Mouse (Mus musculus): ENCODE measurements around the gene Zfp12. TPM values are rescaled to one million over a fixed set of nuclear protein-coding genes. Genes with fewer than 3 reads are reported as not detected.
A peak's percentile ranks its signal among the peaks of the same experiment; 100 is the strongest.

The Zfp12 gene
- polyA plus RNA-seq, 1 experiment from 2014 or later = 5.5 TPM

DNA sequence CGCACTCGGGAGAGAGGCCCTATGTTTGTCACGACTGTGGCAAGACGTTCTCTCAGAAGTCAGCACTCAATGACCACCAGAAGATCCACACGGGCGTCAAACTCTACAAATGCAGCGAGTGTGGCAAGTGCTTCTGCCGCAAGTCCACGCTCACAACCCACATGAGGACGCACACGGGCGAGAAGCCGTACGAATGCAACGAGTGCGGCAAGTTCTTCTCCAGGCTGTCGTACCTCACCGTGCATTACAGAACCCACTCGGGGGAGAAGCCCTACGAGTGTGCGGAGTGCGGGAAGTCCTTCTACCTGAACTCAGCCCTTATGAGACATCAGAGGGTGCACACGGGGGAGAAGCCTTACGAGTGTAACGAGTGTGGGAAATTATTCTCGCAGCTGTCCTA is 10.0 kb downstream of the Zfp12 start:
- H3K27ac ChIP-seq = no peak overlapping the region
- H3K4me1 ChIP-seq = no peaks in the 10 kb centered on the region
- ATAC-seq = no peak
- H3K27me3 ChIP-seq (replicated peaks) = peaks cover 2% of the 10 kb centered on the region; the same call in 1 of the 2 replicates
- no peak overlapping the region for H3K4me2 ChIP-seq
- WGBS (ENCODE audit: insufficient replicate concordance) = 89% methylated on average over 26 of the region's 26 CpGs
- no peak overlapping the region for H3K9ac ChIP-seq
- peaks cover 88% of the 10 kb centered on the region for H3K36me3 ChIP-seq
- H3K9me3 ChIP-seq (replicated peaks) = 0 out of 2 replicates have a peak, but pooled peaks cover 6% of the 10 kb centered on the region
- no peak overlapping the region for H3K4me3 ChIP-seq

DNA sequence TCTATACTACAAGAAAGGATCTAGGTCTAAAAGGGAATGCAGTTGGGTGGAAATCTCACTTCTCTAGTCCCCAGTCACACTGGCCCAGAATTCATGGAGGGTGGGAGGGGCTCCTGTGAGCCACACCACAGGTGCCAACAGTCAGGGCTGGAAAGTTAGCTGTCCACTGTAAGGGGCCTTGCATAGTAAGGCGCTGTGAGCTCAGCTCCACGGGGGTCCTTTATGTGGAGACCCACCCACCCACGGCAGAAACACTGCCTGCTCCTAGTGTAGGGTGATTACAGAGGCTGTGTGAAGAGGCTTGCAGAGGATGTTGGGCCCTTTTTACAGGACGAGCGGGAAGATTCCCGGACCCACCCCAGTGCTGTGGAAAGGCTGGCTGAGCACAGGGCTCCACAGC is 17.1 kb downstream of the Zfp12 start:
- Histone ChIP-seq H3K4me3 (no peak overlapping the region), H3K4me1 (peaks cover 19% of the 10 kb centered on the region), H3K36me3 (peaks cover 17% of the 10 kb centered on the region), H3K27ac (no peak overlapping the region), H3K27me3 (replicated peaks) (peaks cover 70% of the 10 kb centered on the region), H3K9me3 (replicated peaks) (no peaks in the 10 kb centered on the region), H3K4me2 (no peak overlapping the region), H3K9ac (no peak overlapping the region)
- ATAC-seq = no peak
- 34% methylated on average over 6 of the region's 6 CpGs for WGBS (ENCODE audit: insufficient replicate concordance)

DNA sequence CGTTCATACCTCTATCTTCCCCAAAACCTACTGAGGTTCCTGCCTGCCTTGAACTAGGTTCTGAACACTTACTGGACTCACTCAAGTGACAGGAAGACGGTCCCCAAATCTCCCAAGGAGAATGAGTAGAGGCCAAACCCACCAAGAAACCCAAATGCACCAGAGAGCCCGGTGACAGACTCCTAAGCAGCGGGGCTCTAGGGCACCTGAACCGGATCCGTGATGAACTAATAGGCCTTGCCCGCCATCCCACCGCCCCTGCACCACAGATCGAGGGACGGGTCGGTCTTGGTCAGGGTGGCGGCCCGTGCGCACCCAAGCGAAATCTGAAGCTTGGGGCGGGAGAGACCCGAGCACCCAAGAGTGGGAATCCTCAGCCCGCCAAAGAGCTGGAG is 17.8 kb downstream of the Zfp12 start:
- no peak overlapping the region for H3K4me3 ChIP-seq
- no peak for ATAC-seq
- H3K36me3 ChIP-seq = peaks cover 9% of the 10 kb centered on the region
- no peak overlapping the region for H3K9ac ChIP-seq
- WGBS (ENCODE audit: insufficient replicate concordance) = 11% methylated on average over 18 of the region's 18 CpGs
- no peak overlapping the region for H3K4me2 ChIP-seq
- H3K9me3 ChIP-seq (replicated peaks) = no peaks in the 10 kb centered on the region
- peaks cover 19% of the 10 kb centered on the region for H3K4me1 ChIP-seq
- H3K27me3 ChIP-seq (replicated peaks) = peaks cover 78% of the 10 kb centered on the region
- H3K27ac ChIP-seq = no peak overlapping the region

DNA sequence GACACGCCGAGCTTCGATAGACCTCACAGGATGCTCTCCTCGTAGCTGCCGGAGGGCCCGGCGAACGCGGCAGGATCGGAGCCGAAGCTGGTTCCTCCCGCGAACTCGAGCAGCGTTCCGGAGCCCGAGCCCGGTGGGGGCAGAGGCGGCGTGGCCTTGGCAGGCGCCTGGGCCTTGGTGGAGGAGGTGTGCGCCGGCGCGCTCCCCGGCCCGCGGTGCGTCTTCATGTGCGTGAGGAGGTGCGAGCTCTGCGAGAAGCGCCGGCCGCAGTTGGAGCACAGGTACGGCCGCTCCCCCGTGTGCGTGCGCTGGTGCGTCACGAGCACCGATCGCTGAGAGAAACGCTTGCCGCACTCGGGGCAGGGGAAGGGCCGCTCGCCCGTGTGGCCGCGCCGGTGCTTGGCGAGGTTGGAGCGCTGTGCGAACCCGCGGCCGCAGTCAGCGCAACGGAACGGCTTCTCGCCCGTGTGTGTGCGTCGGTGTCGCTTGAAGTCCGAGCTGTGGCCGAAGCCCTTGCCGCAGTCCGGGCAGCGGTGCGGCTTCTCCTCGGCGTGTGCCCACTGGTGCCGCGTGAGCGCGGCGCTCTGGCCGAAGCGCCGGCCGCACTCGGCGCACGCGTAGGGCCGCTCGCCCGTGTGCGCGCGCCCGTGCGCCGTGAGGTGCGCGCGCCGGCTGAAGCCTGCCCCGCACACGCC is 18.4 kb downstream of the Zfp12 start:
- WGBS (ENCODE audit: insufficient replicate concordance) = 3% methylated on average over 103 of the region's 103 CpGs
- Histone ChIP-seq H3K4me3 (peak overlapping the region; percentile 41), H3K9me3 (replicated peaks) (no peaks in the 10 kb centered on the region), H3K27me3 (replicated peaks) (peaks cover 83% of the 10 kb centered on the region), H3K4me1 (peaks cover 19% of the 10 kb centered on the region), H3K4me2 (peak overlapping the region; percentile 59), H3K36me3 (peaks cover 4% of the 10 kb centered on the region; the same call in 1 of the 2 replicates), H3K27ac (no peak overlapping the region), H3K9ac (no peak overlapping the region)
- ATAC-seq = no peak

DNA sequence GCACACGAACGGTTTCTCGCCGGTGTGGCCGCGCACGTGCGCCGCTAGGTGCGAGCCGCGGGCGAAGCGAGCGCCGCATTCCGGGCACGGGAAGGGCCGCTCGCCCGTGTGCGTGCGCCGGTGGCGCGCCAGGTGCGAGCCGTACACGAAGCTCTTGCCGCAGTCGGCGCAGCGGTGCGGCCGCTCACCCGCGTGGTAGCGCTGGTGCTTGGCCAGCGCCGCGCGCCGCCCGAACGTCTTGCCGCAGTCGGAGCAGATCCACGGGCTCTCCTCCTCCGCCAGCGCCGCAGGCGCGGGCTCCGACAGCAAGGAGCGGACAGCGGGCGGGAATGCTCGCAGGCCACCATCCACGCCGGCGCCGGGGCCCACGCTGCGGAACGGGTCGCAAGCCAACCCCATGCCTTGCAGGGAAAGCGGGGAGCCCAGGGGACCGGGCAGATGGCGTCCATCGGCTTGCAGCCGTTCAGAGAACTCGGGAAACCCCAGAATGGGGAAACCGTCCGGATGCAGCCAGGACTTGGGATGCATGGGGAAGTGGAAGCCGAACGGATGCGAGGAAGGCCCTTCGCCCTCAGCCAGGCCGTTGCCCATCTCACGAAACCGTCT is 19.0 kb downstream of the Zfp12 start:
- ATAC-seq = no peak
- Histone ChIP-seq H3K4me3 (peak overlapping the region; percentile 41), H3K27me3 (replicated peaks) (peaks cover 90% of the 10 kb centered on the region), H3K27ac (no peak overlapping the region), H3K4me1 (peaks cover 19% of the 10 kb centered on the region), H3K4me2 (peak overlapping the region; percentile 59), H3K9ac (0 out of 2 replicates have a peak overlapping the region, but pooled peaks have one; percentile 0), H3K36me3 (no peaks in the 10 kb centered on the region), H3K9me3 (replicated peaks) (no peaks in the 10 kb centered on the region)
- WGBS (ENCODE audit: insufficient replicate concordance) = 6% methylated on average over 72 of the region's 81 CpGs

DNA sequence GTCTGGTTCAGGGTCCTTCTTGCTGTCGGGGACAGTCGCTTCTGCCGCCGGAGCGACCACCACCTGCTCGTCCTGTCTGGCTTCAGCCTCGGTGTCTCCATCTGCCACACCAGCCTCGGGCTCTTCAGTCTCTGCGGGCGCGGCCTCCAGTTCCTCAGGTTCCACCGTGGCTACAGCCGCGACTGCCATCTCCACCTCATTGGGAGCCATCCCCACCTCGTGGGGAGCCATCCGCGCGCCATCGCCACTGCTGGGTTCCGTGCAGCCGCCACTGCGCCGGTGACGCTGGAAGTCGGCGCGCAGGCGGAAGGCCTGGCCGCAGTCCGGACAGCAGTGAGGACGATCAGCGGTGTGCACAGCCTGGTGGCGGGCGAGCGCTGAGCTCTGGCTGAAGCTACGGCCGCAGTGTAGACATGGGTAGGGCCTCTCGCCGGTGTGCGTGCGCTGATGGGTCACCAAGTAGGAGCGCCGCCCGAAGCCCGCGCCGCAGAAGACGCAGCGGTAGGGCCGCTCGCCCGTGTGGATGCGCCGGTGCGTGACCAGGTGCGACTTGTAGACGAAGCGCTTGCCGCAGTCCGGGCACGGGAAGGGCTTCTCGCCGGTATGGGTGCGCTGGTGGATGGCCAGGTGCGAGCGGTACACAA is 19.6 kb downstream of the Zfp12 start:
- H3K4me3 ChIP-seq = peak overlapping the region; percentile 41; the same call in 1 of the 2 replicates

DNA sequence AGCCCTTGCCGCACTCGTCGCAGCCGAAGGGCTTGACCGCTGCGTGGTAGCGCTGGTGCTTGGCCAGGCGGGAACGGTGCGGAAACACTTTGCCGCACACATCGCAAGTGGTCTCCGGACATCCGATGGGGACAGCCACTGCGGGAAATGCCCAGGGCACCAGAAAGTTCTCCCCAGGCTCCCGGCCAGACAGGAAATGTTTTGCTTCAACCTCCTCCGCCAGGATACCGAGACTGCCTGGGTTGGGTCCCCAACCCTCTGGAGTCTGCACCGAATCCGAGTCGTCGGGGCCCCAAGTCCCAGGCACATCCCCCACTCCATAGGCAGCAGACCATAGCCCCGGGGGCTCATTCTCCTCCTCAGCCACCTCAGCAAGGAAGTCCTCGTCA is 20.2 kb downstream of the Zfp12 start:
- ATAC-seq = no peak
- H3K36me3 ChIP-seq = no peaks in the 10 kb centered on the region
- H3K9me3 ChIP-seq (replicated peaks) = no peaks in the 10 kb centered on the region
- no peak overlapping the region for H3K4me2 ChIP-seq
- H3K27ac ChIP-seq = no peak overlapping the region
- peaks cover 19% of the 10 kb centered on the region for H3K4me1 ChIP-seq
- H3K27me3 ChIP-seq (replicated peaks) = peaks cover 97% of the 10 kb centered on the region
- WGBS (ENCODE audit: insufficient replicate concordance) = 9% methylated on average over 24 of the region's 24 CpGs
- no peak overlapping the region for H3K9ac ChIP-seq
- H3K4me3 ChIP-seq = 0 out of 2 replicates have a peak overlapping the region, but pooled peaks have one; percentile 41

More for the DNA sequence above, 19.6 kb downstream of the Zfp12 start:
- Histone ChIP-seq H3K36me3 (no peaks in the 10 kb centered on the region), H3K4me1 (peaks cover 19% of the 10 kb centered on the region), H3K27me3 (replicated peaks) (peaks cover 96% of the 10 kb centered on the region), H3K9ac (no peak overlapping the region), H3K27ac (no peak overlapping the region), H3K4me2 (peak overlapping the region; percentile 59; the same call in 1 of the 2 replicates), H3K9me3 (replicated peaks) (no peaks in the 10 kb centered on the region)
- 5% methylated on average over 65 of the region's 66 CpGs for WGBS (ENCODE audit: insufficient replicate concordance)
- ATAC-seq = no peak

DNA sequence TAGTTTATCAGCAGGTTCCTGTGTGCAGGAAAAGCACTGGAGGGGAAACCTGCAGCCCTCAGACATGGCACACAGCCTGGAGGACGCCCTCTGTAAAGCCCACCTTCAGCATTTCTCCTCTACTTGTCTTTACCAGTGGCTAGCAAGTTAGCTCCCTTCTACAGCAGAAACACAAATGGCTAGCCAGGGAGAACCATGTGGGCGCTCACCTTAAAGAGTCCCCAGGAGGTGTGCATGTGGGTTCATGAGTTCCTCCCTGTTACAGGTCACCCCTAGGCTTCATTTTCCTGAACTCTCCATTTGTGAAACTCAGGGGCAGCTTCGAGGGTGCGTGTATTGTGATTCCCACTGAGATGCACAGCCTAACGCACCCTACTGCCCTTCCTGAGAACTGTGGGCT is 20.8 kb downstream of the Zfp12 start:
- no peak overlapping the region for H3K27ac ChIP-seq

DNA sequence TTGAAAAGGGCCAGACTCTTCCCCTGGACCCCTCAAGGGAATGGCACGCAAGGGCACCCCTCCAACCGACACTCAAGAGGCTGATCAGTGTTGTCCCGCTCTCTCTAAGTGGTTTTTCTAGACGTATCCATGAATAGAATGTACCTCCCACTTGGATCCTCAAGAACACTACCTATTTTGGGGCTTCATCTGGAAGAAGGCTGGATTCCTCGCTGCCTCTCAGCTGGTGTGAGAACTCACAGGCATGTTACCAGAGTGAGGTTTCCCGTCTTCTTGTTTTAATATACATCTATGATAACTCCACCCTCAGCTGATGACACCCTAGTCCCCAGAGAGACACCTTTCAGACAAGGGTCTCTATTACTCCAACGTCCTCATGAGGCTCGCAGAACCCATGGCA is 26.7 kb downstream of the Zfp12 start:
- ATAC-seq = no peak
- Histone ChIP-seq H3K4me3 (no peak overlapping the region), H3K9me3 (replicated peaks) (no peaks in the 10 kb centered on the region), H3K4me1 (no peaks in the 10 kb centered on the region), H3K36me3 (0 out of 2 replicates have a peak, but pooled peaks cover 6% of the 10 kb centered on the region), H3K9ac (no peak overlapping the region), H3K27ac (no peak overlapping the region), H3K27me3 (replicated peaks) (peaks cover 50% of the 10 kb centered on the region), H3K4me2 (no peak overlapping the region)
- 75% methylated on average over 8 of the region's 8 CpGs for WGBS (ENCODE audit: insufficient replicate concordance)

More for the DNA sequence above, 20.8 kb downstream of the Zfp12 start:
- H3K9ac ChIP-seq = no peak overlapping the region
- WGBS (ENCODE audit: insufficient replicate concordance) = 55% methylated on average over 5 of the region's 5 CpGs
- no peak overlapping the region for H3K4me2 ChIP-seq
- H3K4me1 ChIP-seq = peaks cover 19% of the 10 kb centered on the region
- peaks cover 94% of the 10 kb centered on the region for H3K27me3 ChIP-seq (replicated peaks)
- no peak for ATAC-seq
- H3K4me3 ChIP-seq = no peak overlapping the region
- no peaks in the 10 kb centered on the region for H3K36me3 ChIP-seq
- no peaks in the 10 kb centered on the region for H3K9me3 ChIP-seq (replicated peaks)

DNA sequence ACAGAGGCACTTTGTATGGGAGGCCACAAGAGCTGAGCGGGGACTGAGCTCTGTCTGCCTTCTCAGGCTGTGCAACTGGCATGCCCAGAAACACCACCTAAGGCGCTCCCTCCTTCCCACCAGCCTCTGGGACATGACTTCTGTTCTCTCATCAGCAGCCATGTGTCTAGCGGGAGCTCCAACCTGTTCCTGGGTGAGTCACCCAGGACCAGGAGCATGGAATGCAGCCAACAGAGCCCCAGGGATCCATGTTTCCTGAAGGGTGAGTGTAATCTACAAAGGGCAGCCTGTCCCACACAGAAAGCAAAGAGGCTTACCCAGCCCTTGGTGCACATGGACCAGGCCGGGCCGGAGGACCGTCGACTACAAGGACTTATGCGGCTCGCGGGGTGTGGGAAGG is 29.7 kb downstream of the Zfp12 start:
- no peaks in the 10 kb centered on the region for H3K9me3 ChIP-seq (replicated peaks)
- H3K4me2 ChIP-seq = no peak overlapping the region
- 0 out of 2 replicates have a peak, but pooled peaks cover 6% of the 10 kb centered on the region for H3K36me3 ChIP-seq
- no peak overlapping the region for H3K9ac ChIP-seq
- H3K4me3 ChIP-seq = no peak overlapping the region
- 80% methylated on average over 10 of the region's 10 CpGs for WGBS (ENCODE audit: insufficient replicate concordance)
- no peak overlapping the region for H3K27ac ChIP-seq
- ATAC-seq = no peak
- peaks cover 47% of the 10 kb centered on the region for H3K27me3 ChIP-seq (replicated peaks)
- H3K4me1 ChIP-seq = peaks cover 9% of the 10 kb centered on the region

DNA sequence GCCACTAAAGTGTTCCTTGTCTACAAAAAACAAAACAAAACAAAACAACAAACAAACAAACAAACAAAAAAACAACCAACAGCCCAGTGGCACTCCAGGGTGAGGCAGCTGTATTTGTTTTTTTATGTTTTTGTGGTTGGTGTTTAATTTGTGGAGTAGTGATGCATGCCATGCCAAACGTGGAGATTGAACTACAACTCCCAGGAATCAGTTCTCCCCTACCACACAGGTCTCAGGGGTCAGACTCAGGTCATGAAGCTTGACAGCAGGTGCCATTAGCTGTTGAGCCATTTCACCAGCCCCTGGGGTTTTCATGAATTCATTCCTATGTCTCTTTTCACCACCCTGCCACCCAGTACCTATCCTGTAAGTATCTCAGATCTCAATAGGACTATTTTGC is 30.4 kb downstream of the Zfp12 start:
- Histone ChIP-seq H3K4me3 (no peak overlapping the region), H3K4me2 (no peak overlapping the region), H3K9ac (no peak overlapping the region), H3K9me3 (replicated peaks) (no peaks in the 10 kb centered on the region), H3K27me3 (replicated peaks) (peaks cover 48% of the 10 kb centered on the region), H3K36me3 (0 out of 2 replicates have a peak, but pooled peaks cover 6% of the 10 kb centered on the region), H3K27ac (no peak overlapping the region), H3K4me1 (peaks cover 16% of the 10 kb centered on the region)
- no peak for ATAC-seq
- WGBS (ENCODE audit: insufficient replicate concordance) = 39% methylated on average over 1 of the region's 1 CpGs

DNA sequence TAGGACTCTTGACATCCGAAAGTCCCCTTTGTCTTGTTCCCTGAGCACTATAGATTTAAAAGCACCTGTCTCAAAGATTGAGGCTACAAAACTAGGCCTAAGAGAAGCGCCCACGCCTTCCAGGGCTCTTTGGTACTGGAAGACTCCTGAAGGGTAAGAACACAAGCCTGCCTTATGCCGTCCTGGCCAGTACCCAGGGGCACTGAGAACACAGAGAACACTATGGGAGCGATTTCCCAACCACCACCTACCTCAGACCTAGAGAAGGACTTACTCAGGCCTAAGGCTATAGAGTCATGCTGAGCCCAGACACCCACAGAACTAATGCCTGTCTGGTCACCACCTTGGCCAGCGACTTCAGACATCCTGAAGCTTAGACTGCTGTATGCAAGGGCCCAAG is 31.8 kb downstream of the Zfp12 start:
- H3K4me3 ChIP-seq = no peak overlapping the region
- no peak for ATAC-seq
- H3K27ac ChIP-seq = no peak overlapping the region
- no peaks in the 10 kb centered on the region for H3K9me3 ChIP-seq (replicated peaks)
- peaks cover 19% of the 10 kb centered on the region for H3K4me1 ChIP-seq
- WGBS (ENCODE audit: insufficient replicate concordance) = 60% methylated on average over 6 of the region's 6 CpGs
- H3K36me3 ChIP-seq = 0 out of 2 replicates have a peak, but pooled peaks cover 6% of the 10 kb centered on the region
- no peak overlapping the region for H3K4me2 ChIP-seq
- no peak overlapping the region for H3K9ac ChIP-seq
- peaks cover 60% of the 10 kb centered on the region for H3K27me3 ChIP-seq (replicated peaks)
